Mouse (Mus musculus) layer of hippocampus, adult 18-20 months (tissue): ENCODE data around the gene Astn2. TPM values are rescaled to one million over a fixed set of nuclear protein-coding genes. Genes with fewer than 3 reads are reported as not detected.
A peak's percentile ranks its signal among the peaks of the same experiment; 100 is the strongest.

Experiments used
- DNase-seq, 2 experiments: peaks; one replicate each; pipeline ENCODE4 v3.0.0; 2022; ENCODE audit warnings: low spot score in 2 of 2
- total RNA-seq, 2 experiments: library from RNA; stranded (reverse); gene quantifications; 2 replicates each; pipeline ENCODE4 v1.2.3; 2021

The Astn2 gene
- total RNA-seq, 2 experiments from 2014 or later, result 23.6 to 24.0 TPM

GRCm38 (mm10) chr4:65767431-65767830, 637.0 kb downstream of the Astn2 start:
- peak in 1 of 2 experiments; percentile 14 for DNase-seq

DNA sequence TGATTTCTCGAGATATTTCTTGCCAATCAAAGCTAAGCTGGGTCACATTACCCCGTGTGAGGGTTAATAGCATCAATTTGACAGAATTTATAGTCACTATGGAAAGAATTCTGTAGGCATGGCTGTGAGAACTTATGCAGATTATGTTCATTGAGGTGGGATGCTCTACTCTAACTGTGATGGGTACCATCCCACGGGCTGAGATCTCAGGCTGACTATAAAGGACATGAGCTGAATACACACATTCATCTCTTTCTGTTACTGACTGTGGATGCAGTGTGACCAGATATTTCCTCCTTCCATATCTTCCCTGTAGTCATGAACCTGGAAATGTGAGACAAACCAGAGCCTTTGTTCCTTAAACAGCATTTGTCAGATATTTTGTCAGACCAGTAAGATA, 639.1 kb downstream of the Astn2 start:
- DNase-seq, result no peak

DNA sequence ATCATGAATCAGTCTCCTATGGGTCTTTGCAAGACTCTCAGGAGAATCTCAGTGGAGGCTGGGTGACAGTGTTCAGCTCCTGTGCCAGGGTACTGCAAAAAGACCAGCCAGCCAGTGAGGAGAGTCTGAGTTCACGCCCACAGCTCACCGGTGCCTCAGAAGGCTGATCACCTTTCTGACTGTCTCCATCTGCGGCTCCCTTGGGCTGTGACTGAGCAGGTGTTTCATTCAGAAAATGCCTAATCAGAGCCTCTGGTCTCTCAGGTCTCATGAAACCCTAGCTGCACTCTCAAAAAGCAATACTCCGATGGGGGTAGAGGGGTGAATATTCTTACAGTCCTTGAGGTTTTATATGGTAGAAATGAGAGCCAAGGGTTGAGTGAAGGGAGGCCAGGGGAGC, 640.1 kb downstream of the Astn2 start:
- DNase-seq, result no peak

DNA sequence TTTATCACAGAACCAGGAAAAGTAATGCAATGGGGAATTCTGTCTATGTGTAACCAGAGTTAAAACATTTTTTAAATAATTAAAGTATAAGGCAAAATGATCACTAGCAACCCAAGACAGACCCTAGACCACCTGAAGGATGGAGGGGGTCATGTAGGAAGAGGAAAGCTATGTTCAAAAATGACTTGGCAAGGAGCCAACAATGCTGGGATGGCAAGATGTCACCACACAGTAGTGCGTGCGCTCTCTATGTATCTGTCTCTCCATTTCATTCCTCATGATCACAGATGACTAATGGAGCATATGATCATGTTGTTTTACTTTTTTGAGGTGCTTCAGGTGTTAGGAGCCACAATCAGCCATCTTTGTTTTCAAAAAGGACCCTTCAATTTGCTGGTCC, 640.6 kb downstream of the Astn2 start:
- no peak for DNase-seq

GRCm38 (mm10) chr4:65762116-65762515, 642.3 kb downstream of the Astn2 start:
- DNase-seq, result peak in 1 of 2 experiments; percentile 12

- no peak for DNase-seq
These were observed 642.8 kb downstream of the Astn2 start for GRCm38 (mm10) chr4:65761658-65762057.

GRCm38 (mm10) chr4:65758875-65759201, 645.6 kb downstream of the Astn2 start:
- DNase-seq, result no peak

DNA sequence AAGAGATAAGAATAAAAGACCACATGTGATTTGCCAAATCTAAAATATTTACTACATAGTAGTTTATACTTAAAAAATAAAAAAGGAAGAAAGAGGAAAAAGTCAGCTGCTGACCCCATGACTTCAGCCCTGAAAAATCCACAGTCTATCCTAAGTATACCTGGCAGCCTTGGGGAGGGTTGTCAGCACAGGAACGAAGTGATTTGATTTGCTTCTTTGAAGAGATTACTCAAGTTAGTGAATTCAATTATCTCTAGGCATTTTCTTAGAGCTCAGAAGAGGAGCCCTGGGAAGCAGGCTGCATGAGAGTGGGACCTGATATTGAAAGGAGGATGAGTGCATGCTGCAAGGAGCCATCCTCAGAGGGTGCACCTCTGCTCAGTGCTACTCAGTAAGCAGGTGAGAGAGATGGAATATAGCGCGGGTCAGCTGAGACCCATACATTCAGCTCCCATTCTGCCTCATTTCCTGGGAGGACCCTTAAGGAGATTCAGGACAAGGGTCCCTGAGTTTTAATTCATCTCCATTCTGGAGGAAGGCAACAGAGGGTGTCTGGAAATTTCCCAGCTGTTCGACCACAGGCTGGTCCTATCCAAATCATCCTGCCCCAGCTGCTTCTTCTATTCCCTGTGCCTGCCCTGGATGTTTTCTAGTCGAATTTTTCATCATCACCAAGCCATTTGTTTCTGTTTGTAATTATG, 646.1 kb downstream of the Astn2 start:
- DNase-seq, result no peak

DNA sequence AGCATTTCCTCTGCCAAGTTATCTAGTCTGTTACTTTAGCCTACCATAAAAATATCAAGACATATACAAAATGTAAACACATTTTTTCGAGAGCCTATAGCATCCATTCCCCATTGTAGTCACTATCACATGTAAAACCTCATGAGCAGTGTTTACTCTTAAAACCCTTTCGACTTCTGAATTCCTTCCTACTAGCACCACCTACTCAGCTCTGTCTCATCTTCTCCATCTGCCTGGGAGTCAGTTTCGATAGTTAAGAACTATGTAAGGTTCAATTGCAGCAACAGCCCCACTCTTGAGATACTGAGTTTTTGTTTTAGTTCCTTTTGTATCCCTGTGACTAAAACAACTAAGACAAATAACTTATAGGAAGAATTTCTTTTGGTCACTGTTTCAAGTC, 651.5 kb downstream of the Astn2 start:
- DNase-seq, result peak in 1 of 2 experiments; percentile 27

DNA sequence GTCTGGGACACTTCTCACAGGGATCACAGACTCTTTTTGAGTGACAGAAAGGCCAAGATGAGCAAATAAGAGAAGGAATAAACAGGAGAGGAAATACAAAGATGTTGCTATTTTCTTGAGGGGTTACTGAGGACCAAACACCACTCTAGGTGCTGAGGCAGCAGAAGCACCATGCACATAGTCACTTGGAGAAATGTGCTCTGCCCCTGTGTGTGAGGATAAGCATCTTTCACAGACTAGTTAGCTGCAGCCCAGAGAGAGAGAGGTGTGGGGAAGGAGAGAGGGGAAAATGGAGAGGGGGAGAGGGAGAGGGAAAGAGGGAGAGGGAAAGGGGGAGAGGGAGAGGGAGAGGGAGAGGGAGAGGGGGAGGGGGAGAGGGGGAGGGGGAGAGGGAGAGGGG, 659.6 kb downstream of the Astn2 start:
- DNase-seq, result no peak

DNA sequence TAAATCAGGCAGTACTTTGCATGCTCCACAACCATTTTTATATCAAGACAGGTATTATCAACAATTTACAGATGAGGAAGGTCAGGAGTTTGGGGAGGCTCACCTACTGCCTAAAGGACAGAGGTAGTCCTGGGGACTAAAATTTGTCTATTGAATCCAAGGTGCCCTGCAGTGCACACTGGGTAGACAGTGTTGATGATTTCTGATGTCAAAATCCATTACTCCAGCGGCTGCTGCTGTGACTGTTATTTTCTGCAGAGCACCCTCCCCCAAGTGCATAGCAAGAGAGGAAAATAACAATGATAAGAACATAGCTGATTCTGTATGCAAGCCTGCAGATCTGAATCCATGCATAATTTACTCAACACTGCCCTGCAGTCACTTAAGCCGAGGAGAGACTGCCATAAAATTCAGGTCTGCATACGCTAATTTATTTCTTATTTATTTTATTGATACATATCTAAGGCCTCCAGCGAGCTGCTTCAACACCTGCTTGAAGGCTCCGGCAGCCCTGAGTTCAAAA, 660.3 kb downstream of the Astn2 start:
- DNase-seq, result no peak

DNA sequence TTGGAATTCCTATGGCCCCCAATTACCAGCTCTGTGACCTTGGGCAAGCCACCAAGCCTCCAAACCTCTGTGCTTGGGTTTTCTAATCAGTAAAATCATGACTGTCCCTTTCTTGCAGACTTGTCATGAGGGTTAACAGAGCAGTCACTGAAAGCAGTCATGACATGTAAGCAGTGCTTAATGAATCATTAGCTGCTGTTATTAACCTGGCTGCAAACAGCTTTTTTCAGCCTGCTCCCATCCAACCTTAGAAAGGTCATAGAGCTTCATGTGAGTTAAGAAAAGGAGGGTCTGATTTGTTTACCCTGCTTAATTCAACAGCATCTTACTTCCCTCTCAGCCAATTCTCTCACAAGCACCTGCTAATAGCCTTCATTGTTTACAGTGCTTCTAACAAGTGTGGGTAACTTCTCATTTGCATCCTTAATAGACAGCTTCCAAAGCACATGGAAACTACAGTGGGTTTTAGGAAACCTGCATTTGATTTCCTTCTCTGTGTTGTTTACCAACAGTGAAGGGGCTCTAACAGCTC, 661.2 kb downstream of the Astn2 start:
- no peak for DNase-seq

- no peak for DNase-seq
These were observed 680.0 kb downstream of the Astn2 start for GRCm38 (mm10) chr4:65724414-65724813.

GRCm38 (mm10) chr4:65719610-65720009, 684.8 kb downstream of the Astn2 start:
- no peak for DNase-seq

DNA sequence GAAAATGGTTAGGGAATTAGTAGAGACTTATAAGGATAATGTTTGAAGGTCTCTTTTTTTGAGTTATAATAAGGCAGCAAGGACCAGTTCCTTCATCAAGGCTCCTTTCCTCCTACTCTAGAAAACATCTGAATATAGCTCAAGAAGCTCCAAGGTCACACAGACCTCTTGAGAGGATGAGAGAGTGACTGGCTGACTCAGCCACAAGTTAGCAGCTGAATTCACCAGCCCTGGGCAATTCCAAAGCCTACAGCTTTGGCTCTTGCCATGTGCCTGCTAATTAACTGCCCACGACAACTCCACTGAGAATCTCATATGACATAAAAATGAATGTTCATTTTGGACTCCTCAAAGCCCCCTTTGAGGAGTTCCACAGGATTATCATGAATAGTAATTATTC, 686.5 kb downstream of the Astn2 start:
- DNase-seq, result no peak

DNA sequence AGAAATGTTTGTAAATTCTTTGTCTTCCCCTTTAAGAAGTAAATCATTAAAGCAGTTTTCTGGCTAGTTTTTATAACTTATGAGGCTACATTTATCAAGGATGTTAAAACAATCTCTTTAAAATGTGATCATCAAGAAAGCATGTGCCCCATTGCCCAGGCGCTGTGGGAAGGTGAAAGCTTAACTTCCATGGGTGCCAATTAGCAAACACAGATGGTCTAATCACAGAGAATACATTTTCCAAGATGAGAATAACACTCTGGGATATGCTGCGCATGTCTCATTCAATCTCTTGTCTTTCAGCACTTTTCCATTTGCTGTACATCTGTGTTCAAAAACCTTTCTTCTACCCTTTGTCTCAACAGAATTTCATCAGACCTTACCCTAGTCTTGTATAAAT, 688.3 kb downstream of the Astn2 start:
- DNase-seq, result no peak

DNA sequence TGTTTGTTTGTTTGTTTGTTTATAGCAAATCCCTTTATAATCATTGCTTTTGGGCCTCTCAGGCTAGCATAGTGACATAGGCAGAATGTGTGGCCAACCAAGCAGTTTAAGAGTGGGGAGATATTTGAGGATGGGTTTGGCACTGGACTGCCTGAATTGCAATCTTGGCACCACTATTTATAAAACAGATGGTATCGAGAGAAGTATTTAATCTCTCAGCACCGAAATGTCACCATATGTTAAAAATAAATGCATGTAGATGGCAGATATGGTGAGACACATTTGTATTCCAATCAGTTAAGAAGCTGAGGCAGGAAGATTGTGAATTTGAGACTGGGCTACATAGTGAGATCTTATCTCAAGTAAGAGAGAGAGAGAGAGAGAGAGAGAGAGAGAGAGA, 692.7 kb downstream of the Astn2 start:
- peak in 1 of 2 experiments; percentile 40 for DNase-seq

GRCm38 (mm10) chr4:65710623-65711022, 693.8 kb downstream of the Astn2 start:
- no peak for DNase-seq

- DNase-seq, result no peak
These were observed 702.6 kb downstream of the Astn2 start for GRCm38 (mm10) chr4:65701848-65702247.

GRCm38 (mm10) chr4:65699743-65700361, 704.6 kb downstream of the Astn2 start:
- DNase-seq, result peak in 1 of 2 experiments; percentile 16

DNA sequence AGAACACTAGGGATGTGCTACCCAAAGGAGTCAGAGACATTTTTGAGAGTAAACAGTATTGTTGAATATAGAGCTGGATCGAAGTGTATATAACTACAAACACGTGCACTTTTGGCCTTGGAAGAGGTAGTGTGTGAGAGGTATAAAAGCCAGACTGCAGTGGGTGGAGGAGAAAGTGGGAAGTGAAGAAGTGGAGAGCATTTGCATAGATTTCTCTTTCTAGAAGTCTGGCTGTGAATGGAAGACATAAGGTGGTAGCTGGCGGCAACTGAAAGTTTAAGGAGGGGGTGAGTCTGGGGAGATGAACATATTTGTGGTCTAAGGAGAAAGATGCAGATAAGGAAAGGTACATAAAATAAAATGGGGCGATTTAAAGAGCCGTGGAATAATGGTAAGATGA, 709.2 kb downstream of the Astn2 start:
- DNase-seq, result no peak

GRCm38 (mm10) chr4:65694011-65694410, 710.4 kb downstream of the Astn2 start:
- DNase-seq, result no peak
